Mouse (Mus musculus): Measurements from ENCODE around the gene Pvr. TPM values are rescaled to one million over a fixed set of nuclear protein-coding genes. Genes with fewer than 3 reads are reported as not detected.

Pvr gene
- polyA plus RNA-seq, 1 experiment, result 16.5 TPM

DNA sequence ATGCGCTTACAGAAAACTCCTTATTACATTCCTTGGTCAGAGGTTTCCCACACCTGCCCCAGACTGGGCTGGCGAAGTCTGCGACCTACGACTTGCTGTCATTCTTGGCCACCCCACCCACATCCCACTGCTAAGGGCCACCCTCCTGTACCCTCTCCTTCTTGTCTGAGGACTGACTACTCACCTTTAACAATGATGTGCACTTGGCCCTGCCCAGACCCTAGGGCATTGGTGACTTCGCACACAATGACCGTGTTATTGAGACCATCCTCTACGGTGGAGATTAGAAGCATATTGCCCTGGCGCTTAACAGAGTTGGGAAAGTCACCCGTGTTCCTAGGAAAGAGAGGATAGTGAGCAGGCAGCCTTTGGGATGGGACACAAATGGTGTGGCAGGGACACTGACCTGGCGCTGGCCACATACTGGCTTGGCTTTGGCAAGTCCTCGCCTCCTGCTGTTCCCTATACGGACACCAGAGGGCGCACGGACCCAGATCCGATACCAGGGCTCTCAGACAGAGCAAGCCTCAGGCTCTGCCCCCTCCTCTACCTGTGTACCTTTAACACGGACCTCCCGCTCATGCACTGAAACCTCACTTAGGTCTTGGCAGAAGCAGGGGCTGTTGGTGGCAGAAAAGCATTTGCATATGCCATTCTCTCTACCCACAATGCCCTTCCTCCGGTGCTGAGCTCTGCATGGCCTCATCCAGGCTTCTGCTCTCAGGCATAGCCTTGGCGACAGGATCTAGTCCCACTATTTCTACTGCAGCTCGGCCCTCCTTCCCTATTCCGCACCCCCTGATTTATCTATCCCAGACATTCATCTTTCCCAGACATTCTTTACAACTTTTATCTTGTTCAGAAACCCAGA, 10.3 kb downstream of the Pvr start:
- H3ac ChIP-seq (ENCODE audit: control insufficient read depth, insufficient read length, low read depth), result no peak overlapping the region
- H3K79me2 ChIP-seq (ENCODE audit: control insufficient read depth, insufficient read depth), result peaks cover 4% of the 10 kb centered on the region
- H3K36me3 ChIP-seq (ENCODE audit: control insufficient read depth, insufficient read depth), result peaks cover 47% of the 10 kb centered on the region
- TF ChIP-seq FOSL1 (IDR thresholded peaks at IDR 0.05; ENCODE audit: insufficient read depth, low read length, poor library complexity, severe bottlenecking), result no peak
- TF ChIP-seq CTCF (IDR thresholded peaks at IDR 0.05; ENCODE audit: control insufficient read depth, insufficient read depth, insufficient read length), result peak; percentile 74
- H3K4me3 ChIP-seq (ENCODE audit: insufficient read depth, poor library complexity, severe bottlenecking), result no peak overlapping the region
- no peaks in the 10 kb centered on the region for H3K27me3 ChIP-seq (ENCODE audit: control insufficient read depth, insufficient read depth, insufficient read length)
- H3K79me3 ChIP-seq (ENCODE audit: low read depth), result no peaks in the 10 kb centered on the region

DNA sequence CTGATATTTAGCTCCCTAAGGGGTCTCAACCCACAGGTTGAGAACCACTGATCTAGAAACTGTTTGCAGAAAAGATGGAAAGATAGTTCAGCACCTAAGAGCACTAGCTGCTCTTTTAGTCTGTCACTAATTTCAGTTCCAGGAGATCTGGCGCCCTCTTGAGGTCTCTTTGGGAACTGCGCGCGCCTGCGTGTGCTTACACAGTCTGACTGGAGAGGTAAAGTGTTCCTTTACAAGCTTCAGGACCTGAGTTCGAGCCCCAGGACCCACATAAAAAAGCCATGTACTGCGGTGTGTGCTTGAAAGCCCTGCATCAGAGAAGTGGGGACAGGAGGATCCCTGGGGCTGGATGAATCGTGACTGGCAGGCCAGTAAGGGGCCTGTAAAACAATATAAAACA, 31.1 kb downstream of the Pvr start:
- no peak for TF ChIP-seq MYOD1 (IDR thresholded peaks at IDR 0.05; ENCODE audit: control insufficient read depth, insufficient read length, low read depth)
- no peak for TF ChIP-seq MAX (IDR thresholded peaks at IDR 0.05)
- TF ChIP-seq FOSL1 (IDR thresholded peaks at IDR 0.05; ENCODE audit: insufficient read depth, low read length, poor library complexity, severe bottlenecking), result no peak
- no peak for TF ChIP-seq CTCF (IDR thresholded peaks at IDR 0.05; ENCODE audit: control insufficient read depth, insufficient read depth, insufficient read length)
- no peak for TF ChIP-seq CEBPB (IDR thresholded peaks at IDR 0.05; ENCODE audit: low read depth)
- no peak for TF ChIP-seq MYOG (IDR thresholded peaks at IDR 0.05; ENCODE audit: control insufficient read depth, extremely low read depth, insufficient read length)
- TF ChIP-seq USF1 (IDR thresholded peaks at IDR 0.05; ENCODE audit: low read depth), result no peak
- no peaks in the 10 kb centered on the region for H3K79me2 ChIP-seq (ENCODE audit: control insufficient read depth, insufficient read depth)
- H3K27me3 ChIP-seq (ENCODE audit: control insufficient read depth, insufficient read depth, insufficient read length), result no peaks in the 10 kb centered on the region
- H3K79me3 ChIP-seq (ENCODE audit: low read depth), result no peaks in the 10 kb centered on the region
- no peak overlapping the region for H3ac ChIP-seq (ENCODE audit: control insufficient read depth, insufficient read length, low read depth)
- H3K4me3 ChIP-seq (ENCODE audit: insufficient read depth, poor library complexity, severe bottlenecking), result no peak overlapping the region
- no peaks in the 10 kb centered on the region for H3K36me3 ChIP-seq (ENCODE audit: control insufficient read depth, insufficient read depth)

DNA sequence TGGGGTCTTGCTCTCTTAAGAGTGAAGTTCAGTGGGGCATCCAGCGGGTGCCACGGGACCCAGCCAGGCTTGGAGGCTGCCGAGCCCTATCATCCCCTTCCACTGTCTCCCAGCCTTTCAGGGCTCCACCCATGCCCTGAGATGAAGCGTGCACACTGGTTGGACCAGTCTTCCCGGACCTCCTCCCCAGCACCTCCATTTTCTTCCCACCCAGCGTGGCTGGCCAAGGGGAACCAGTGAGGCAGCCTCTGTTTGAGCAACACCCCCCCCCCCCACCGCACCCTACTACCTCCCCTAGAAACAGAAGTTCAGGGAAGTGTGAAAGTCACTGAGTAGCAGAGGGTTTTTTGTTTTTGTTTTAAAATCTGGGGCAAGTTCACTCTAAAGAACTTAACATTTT, 33.1 kb downstream of the Pvr start, which contains the start of gene Ceacam19:
Ceacam19 (minus strand) TSS at position 117 of the 400 bp plus-strand sequence.
- no peak for TF ChIP-seq CEBPB (IDR thresholded peaks at IDR 0.05; ENCODE audit: low read depth)
- no peak for TF ChIP-seq CTCF (IDR thresholded peaks at IDR 0.05; ENCODE audit: control insufficient read depth, insufficient read depth, insufficient read length)
- no peak for TF ChIP-seq MYOD1 (IDR thresholded peaks at IDR 0.05; ENCODE audit: control insufficient read depth, insufficient read length, low read depth)
- TF ChIP-seq MYOG (IDR thresholded peaks at IDR 0.05; ENCODE audit: control insufficient read depth, extremely low read depth, insufficient read length), result no peak
- TF ChIP-seq USF1 (IDR thresholded peaks at IDR 0.05; ENCODE audit: low read depth), result no peak
- TF ChIP-seq MAX (IDR thresholded peaks at IDR 0.05), result no peak
- no peaks in the 10 kb centered on the region for H3K79me2 ChIP-seq (ENCODE audit: control insufficient read depth, insufficient read depth)
- H3K27me3 ChIP-seq (ENCODE audit: control insufficient read depth, insufficient read depth, insufficient read length), result no peaks in the 10 kb centered on the region
- H3K79me3 ChIP-seq (ENCODE audit: low read depth), result no peaks in the 10 kb centered on the region
- H3K36me3 ChIP-seq (ENCODE audit: control insufficient read depth, insufficient read depth), result no peaks in the 10 kb centered on the region
- H3ac ChIP-seq (ENCODE audit: control insufficient read depth, insufficient read length, low read depth), result no peak within 1 kb of the TSS
- H3K4me3 ChIP-seq (ENCODE audit: insufficient read depth, poor library complexity, severe bottlenecking), result no peak within 1 kb of the TSS

DNA sequence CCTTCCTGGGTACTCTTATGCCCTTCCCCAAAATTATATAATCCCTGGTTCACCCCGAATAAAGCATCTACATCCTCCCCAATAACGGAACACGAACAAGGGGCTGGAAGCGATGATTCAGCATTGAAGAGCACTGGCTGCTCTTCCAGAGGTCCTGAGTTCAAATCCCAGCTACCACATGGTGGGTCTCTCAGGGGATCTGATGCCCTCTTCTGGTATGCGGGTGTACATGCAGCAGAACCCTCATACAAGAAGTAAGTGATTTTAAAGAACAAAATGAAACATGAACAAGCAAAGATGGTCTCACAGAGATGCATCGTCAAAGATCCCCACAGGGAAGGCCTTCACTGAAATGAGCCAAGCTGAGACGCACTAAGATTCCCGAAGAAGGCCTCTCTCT, 40.2 kb downstream of the Pvr start:
- Histone ChIP-seq H3ac (ENCODE audit: control insufficient read depth, insufficient read length, low read depth) (no peak overlapping the region), H3K4me3 (ENCODE audit: insufficient read depth, poor library complexity, severe bottlenecking) (no peak overlapping the region), H3K27me3 (ENCODE audit: control insufficient read depth, insufficient read depth, insufficient read length) (no peaks in the 10 kb centered on the region), H3K36me3 (ENCODE audit: control insufficient read depth, insufficient read depth) (no peaks in the 10 kb centered on the region), H3K79me2 (ENCODE audit: control insufficient read depth, insufficient read depth) (no peaks in the 10 kb centered on the region), H3K79me3 (ENCODE audit: low read depth) (no peaks in the 10 kb centered on the region)
- no peak for TF ChIP-seq FOSL1 (IDR thresholded peaks at IDR 0.05; ENCODE audit: insufficient read depth, low read length, poor library complexity, severe bottlenecking)
- TF ChIP-seq MYOD1 (IDR thresholded peaks at IDR 0.05; ENCODE audit: control insufficient read depth, insufficient read length, low read depth), result no peak
- TF ChIP-seq CTCF (IDR thresholded peaks at IDR 0.05; ENCODE audit: control insufficient read depth, insufficient read depth, insufficient read length), result no peak
- no peak for TF ChIP-seq MYOG (IDR thresholded peaks at IDR 0.05; ENCODE audit: control insufficient read depth, extremely low read depth, insufficient read length)
- no peak for TF ChIP-seq USF1 (IDR thresholded peaks at IDR 0.05; ENCODE audit: low read depth)
- TF ChIP-seq MAX (IDR thresholded peaks at IDR 0.05), result no peak
- TF ChIP-seq CEBPB (IDR thresholded peaks at IDR 0.05; ENCODE audit: low read depth), result no peak

DNA sequence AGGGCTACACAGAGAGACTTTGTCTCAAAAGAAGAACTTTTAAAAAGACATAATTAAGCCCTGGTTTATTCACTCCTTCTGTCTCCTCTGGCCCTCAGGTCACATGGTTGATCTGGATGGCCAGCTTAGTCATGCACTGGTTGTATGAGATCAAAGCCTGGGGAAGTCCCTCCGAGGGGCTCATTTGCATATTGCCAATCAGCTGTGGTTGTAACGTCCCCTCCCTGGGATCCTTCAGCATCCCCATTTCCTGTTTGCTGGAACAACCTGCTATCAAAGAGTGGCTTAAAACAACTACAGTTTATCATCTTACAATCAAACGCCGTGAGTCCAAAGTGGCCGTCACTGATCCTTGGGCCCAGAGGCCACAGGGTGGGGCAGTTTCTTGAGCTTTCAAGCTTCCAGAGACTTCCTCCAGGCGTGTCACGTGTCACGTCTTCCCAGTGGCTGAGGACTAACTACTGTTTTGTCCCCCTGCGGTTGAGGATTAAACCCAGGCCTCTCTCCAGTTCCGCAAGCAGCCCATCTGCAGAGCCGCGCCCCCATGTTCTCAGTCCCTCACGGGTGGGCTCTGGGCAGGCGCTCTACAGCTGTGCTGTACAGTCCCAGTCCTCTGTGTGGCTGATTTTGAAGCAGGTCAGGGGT, 44.1 kb downstream of the Pvr start:
- no peaks in the 10 kb centered on the region for H3K79me3 ChIP-seq (ENCODE audit: low read depth)
- no peaks in the 10 kb centered on the region for H3K36me3 ChIP-seq (ENCODE audit: control insufficient read depth, insufficient read depth)
- no peak overlapping the region for H3K4me3 ChIP-seq (ENCODE audit: insufficient read depth, poor library complexity, severe bottlenecking)
- H3K79me2 ChIP-seq (ENCODE audit: control insufficient read depth, insufficient read depth), result no peaks in the 10 kb centered on the region
- H3ac ChIP-seq (ENCODE audit: control insufficient read depth, insufficient read length, low read depth), result no peak overlapping the region
- TF ChIP-seq USF1 (IDR thresholded peaks at IDR 0.05; ENCODE audit: low read depth), result peak; percentile 33
- TF ChIP-seq MYOD1 (IDR thresholded peaks at IDR 0.05; ENCODE audit: control insufficient read depth, insufficient read length, low read depth), result no peak
- TF ChIP-seq CEBPB (IDR thresholded peaks at IDR 0.05; ENCODE audit: low read depth), result no peak
- no peak for TF ChIP-seq FOSL1 (IDR thresholded peaks at IDR 0.05; ENCODE audit: insufficient read depth, low read length, poor library complexity, severe bottlenecking)
- no peaks in the 10 kb centered on the region for H3K27me3 ChIP-seq (ENCODE audit: control insufficient read depth, insufficient read depth, insufficient read length)
